8 mouse cellular contexts compared by ENCODE assay signal in the genomic region with DNA sequence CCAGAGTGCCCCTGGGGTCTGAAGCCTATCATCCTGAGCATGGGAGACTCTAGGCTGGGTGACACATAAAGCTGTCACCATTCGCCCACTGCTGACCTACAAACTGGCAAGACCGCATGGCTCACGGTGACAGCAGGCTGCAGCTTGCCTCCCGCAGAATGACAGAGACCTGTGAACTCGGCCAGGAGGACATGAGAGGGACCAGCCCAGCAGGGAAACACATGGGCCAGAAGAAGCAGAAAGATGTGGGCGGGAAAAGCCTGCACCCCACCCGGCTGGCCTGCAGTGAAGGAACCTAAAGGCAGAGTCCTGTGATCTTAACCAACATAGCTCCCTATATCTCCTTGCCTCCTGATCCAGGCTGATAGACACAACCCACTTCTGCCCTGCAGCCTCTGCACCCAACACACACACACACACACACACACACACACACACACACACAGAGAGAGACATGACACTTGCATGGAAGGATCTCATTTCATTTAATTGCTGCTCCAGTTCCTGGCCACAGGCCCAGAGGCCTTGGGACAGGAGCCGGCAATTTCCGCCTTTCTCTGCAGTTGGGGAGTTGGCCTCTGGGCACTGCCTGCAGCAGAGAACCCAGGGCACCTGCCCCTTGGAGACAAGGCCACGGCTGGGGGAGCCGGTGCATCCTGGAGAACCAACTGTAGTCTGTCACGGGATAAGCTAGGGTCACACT. TPM values are rescaled to one million over a fixed set of nuclear protein-coding genes. Genes with fewer than 3 reads are reported as not detected.
DNase-seq lines count a peak whose midpoint lies in the region; ATAC-seq and TF ChIP-seq lines count a peak whose summit lies in the region.
"Had no signal": no experiment of that assay in that cellular context is flagged by ENCODE, and none has a peak within 500 bp of the region (broad histone marks: within the 10 kb centered on the region; RNA-seq: fewer than 3 reads in every experiment).

No protein-coding gene starts in this region.

- peak; percentile 67 for ATAC-seq in forebrain, postnatal 0 days
- ATAC-seq in hindbrain, embryonic 12.5 days (ENCODE audit: low FRiP score) = no peak
- peak; percentile 64; the same call in 1 of the 2 replicates for ATAC-seq in limb, embryonic 14.5 days (ENCODE audit: low FRiP score, low read depth)

- no peak overlapping the region for H3K4me3 ChIP-seq in forebrain, postnatal 0 days (ENCODE audit: low read depth, low read length)
- H3K4me3 ChIP-seq in hindbrain, embryonic 12.5 days = no peak overlapping the region
- no peak overlapping the region for H3K4me3 ChIP-seq in limb, embryonic 14.5 days (replicated peaks; ENCODE audit: low read length)
- H3K4me3 ChIP-seq: erythroblast, embryonic 14.5 days had no signal

- no peak for TF ChIP-seq POLR2A in limb, embryonic 14.5 days (IDR thresholded peaks at IDR 0.05; ENCODE audit: borderline replicate concordance, extremely low read depth, insufficient read depth, insufficient read length)

- no peaks in the 10 kb centered on the region for H3K27me3 ChIP-seq in forebrain, postnatal 0 days (ENCODE audit: insufficient read depth, low read length)
- H3K27me3 ChIP-seq in hindbrain, embryonic 12.5 days = no peaks in the 10 kb centered on the region
- no peaks in the 10 kb centered on the region for H3K27me3 ChIP-seq in limb, embryonic 14.5 days (ENCODE audit: control insufficient read depth, insufficient read depth, low read length)

- no peak overlapping the region for H3K4me2 ChIP-seq in forebrain, postnatal 0 days (ENCODE audit: low read depth)
- H3K4me2 ChIP-seq in hindbrain, embryonic 12.5 days (replicated peaks) = peak overlapping the region; percentile 14; the same call in 1 of the 2 replicates
- H3K4me2 ChIP-seq in limb, embryonic 14.5 days (replicated peaks; ENCODE audit: low read depth, low read length, severe bottlenecking) = 0 out of 2 replicates have a peak overlapping the region, but pooled peaks have one; percentile 13

- H3K4me1 ChIP-seq in forebrain, postnatal 0 days (ENCODE audit: insufficient read depth) = peaks cover 31% of the 10 kb centered on the region
- H3K4me1 ChIP-seq in hindbrain, embryonic 12.5 days = peaks cover 83% of the 10 kb centered on the region
- peaks cover 53% of the 10 kb centered on the region for H3K4me1 ChIP-seq in limb, embryonic 14.5 days (ENCODE audit: control insufficient read depth, insufficient read depth, low read length)

- no peaks in the 10 kb centered on the region for H3K9me3 ChIP-seq in forebrain, postnatal 0 days (ENCODE audit: low read length)
- no peaks in the 10 kb centered on the region for H3K9me3 ChIP-seq in hindbrain, embryonic 12.5 days (replicated peaks)
- no peaks in the 10 kb centered on the region for H3K9me3 ChIP-seq in limb, embryonic 14.5 days (ENCODE audit: control insufficient read depth, low read length)

- peak; percentile 79 for DNase-seq in NIH3T3 (ENCODE audit: low read depth)
- peak; percentile 88 for DNase-seq in brain, adult 2 months (ENCODE audit: low read depth, low spot score)
- peak; percentile 75 for DNase-seq in forebrain, postnatal 0 days
- peak; percentile 73 for DNase-seq in limb, embryonic 14.5 days (ENCODE audit: low spot score)
- peak; percentile 82 for DNase-seq in ovary, postnatal 36 days (ENCODE audit: low spot score)
- no peak for DNase-seq in layer of hippocampus, postnatal 25 days (ENCODE audit: extremely low spot score in 1 of 2, low spot score in 1 of 2)

- 27% methylated on average over 12 of the region's 12 CpGs for WGBS in forebrain, postnatal 0 days
- 30% methylated on average over 12 of the region's 12 CpGs for WGBS in hindbrain, embryonic 12.5 days
- WGBS in limb, embryonic 14.5 days = 24% methylated on average over 12 of the region's 12 CpGs

- TF ChIP-seq CTCF in forebrain, postnatal 0 days (IDR thresholded peaks at IDR 0.05; ENCODE audit: low read depth) = no peak

- peak overlapping the region; percentile 80 for H3K27ac ChIP-seq in forebrain, postnatal 0 days (ENCODE audit: low read depth, low read length)
- peak overlapping the region; percentile 76 for H3K27ac ChIP-seq in hindbrain, embryonic 12.5 days
- peak overlapping the region; percentile 67 for H3K27ac ChIP-seq in limb, embryonic 14.5 days (replicated peaks; ENCODE audit: low read depth, low read length)

- peak overlapping the region; percentile 4; the same call in 1 of the 2 replicates for H3K9ac ChIP-seq in forebrain, postnatal 0 days
- peak overlapping the region; percentile 42 for H3K9ac ChIP-seq in hindbrain, embryonic 12.5 days
- H3K9ac ChIP-seq in limb, embryonic 14.5 days (ENCODE audit: low read depth, low read length, severe bottlenecking) = no peak overlapping the region

- H3K36me3 ChIP-seq in forebrain, postnatal 0 days (ENCODE audit: insufficient read depth) = no peaks in the 10 kb centered on the region
- no peaks in the 10 kb centered on the region for H3K36me3 ChIP-seq in hindbrain, embryonic 12.5 days
- no peaks in the 10 kb centered on the region; the same call in 1 of the 2 replicates for H3K36me3 ChIP-seq in limb, embryonic 14.5 days (ENCODE audit: control insufficient read depth, insufficient read depth, low read length)

RNA-seq across cellular contexts. Expression of gene Ncor2, which starts 14.4 kb away (rescaled TPM):
- 12.7 and 13.4 TPM in 2 replicates for total RNA-seq in forebrain, postnatal 0 days (2014; rRNA removed)
- polyA plus RNA-seq in forebrain, postnatal 0 days (2015; fragmentation: Nextera tagmentation; extraction: Ambion mirVana) = 11.6 and 16.8 TPM in 2 replicates
- polyA plus RNA-seq in hindbrain, embryonic 12.5 days (2016; fragmentation: Nextera tagmentation; extraction: Ambion mirVana) = 30.2 and 31.0 TPM in 2 replicates
- 75.9 and 89.8 TPM in 2 replicates for polyA plus RNA-seq in limb, embryonic 14.5 days (2012; rRNA removed)
- polyA plus RNA-seq in limb, embryonic 14.5 days (2014; fragmentation: Nextera tagmentation; extraction: Ambion mirVana) = 37.0 and 39.3 TPM in 2 replicates
- total RNA-seq in layer of hippocampus, postnatal 25 days (2021) = 100 to 1,000 TPM; 229 to 297 TPM

Comparison
In these comparisons a context has a peak if more than half of its experiments do, and no peak if none do; other contexts are left out.
1. DNase-seq: peak in NIH3T3 (single experiment), brain, adult 2 months (single experiment), forebrain, postnatal 0 days (single experiment), limb, embryonic 14.5 days (single experiment) and ovary, postnatal 36 days (single experiment); none in layer of hippocampus, postnatal 25 days (0 of 2).
2. Peak in every context shown above with its lines, with median percentiles within 50 percentile points of each other: H3K27ac ChIP-seq.